21 mouse cellular contexts compared by ENCODE assay signal in the genomic region with DNA sequence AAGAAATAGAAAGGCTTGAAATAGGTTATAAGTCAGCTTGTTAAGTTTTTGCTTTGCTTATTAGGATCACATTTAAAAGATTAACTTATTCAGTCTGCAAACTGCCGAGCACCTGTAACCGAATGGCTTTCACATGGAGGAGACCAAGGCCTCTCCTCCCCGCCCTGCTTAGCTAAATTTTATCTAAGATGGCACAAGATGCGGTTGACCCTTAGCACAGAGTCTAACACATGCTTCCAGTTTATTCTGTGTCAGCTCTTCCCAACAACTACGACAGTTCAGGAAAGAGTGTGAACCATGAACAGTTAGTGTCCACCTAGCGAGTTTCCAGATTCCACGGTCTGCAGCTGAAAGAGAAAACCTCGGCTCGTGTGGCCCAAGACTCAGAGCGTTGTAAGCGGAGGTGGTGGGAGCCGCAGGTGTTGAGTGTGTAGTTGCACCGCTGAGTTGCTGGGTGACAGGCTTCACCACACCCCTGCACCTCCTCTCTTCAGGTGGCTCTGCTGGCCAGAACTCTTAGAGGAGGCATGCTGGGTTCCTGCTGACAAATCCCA. TPM values are rescaled to one million over a fixed set of nuclear protein-coding genes. Genes with fewer than 3 reads are reported as not detected.
A peak's percentile ranks its signal among the peaks of the same experiment; 100 is the strongest.
DNase-seq lines count a peak whose midpoint lies in the region.
"Had no signal": no experiment of that assay in that cellular context is flagged by ENCODE, and none has a peak within 500 bp of the region (broad histone marks: within the 10 kb centered on the region; RNA-seq: fewer than 3 reads in every experiment).

No protein-coding gene starts in this region.

- no peaks in the 10 kb centered on the region for H3K27me3 ChIP-seq in forebrain, embryonic 10.5 days (ENCODE audit: poor library complexity, severe bottlenecking)
- H3K27me3 ChIP-seq: forebrain, embryonic 15.5 days; hindbrain, embryonic 13.5 days; stomach, embryonic 15.5 days had no signal

- 82% methylated on average over 13 of the region's 13 CpGs for WGBS in forebrain, embryonic 10.5 days

- H3K4me3 ChIP-seq in forebrain, embryonic 10.5 days: no peak overlapping the region
- H3K4me3 ChIP-seq: forebrain, embryonic 15.5 days; heart, adult 2 months; heart, embryonic 13.5 days; hindbrain, embryonic 13.5 days; stomach, embryonic 15.5 days had no signal

- no peaks in the 10 kb centered on the region for H3K9me3 ChIP-seq in forebrain, embryonic 10.5 days
- H3K9me3 ChIP-seq: forebrain, embryonic 15.5 days; heart, embryonic 13.5 days; hindbrain, embryonic 13.5 days; stomach, embryonic 15.5 days had no signal

- 0 out of 2 replicates have a peak, but pooled peaks cover 5% of the 10 kb centered on the region for H3K4me1 ChIP-seq in forebrain, embryonic 10.5 days
- H3K4me1 ChIP-seq: hindbrain, embryonic 13.5 days; stomach, embryonic 15.5 days had no signal

- DNase-seq in testis, postnatal 10 days (ENCODE audit: low spot score): peak; percentile 35
- DNase-seq in testis, postnatal 14 days (ENCODE audit: low spot score): no peak
- peak; percentile 93 for DNase-seq in kidney, adult 9 months
- DNase-seq in kidney, postnatal 14 days: peak; percentile 75
- no peak for DNase-seq in lung, postnatal 36 days
- no peak for DNase-seq in adipocyte (ENCODE audit: low spot score)
- no peak for DNase-seq in forebrain, embryonic 10.5 days (ENCODE audit: extremely low spot score, low spot score)
- DNase-seq: adrenal gland, postnatal 14 days; cerebellum, adult 8-10 months; gastrocnemius, postnatal 14 days; heart, adult 2 months; lung, adult 18-20 months; lung, postnatal 10 days had no signal

- H3K27ac ChIP-seq in forebrain, embryonic 10.5 days: no peak overlapping the region
- H3K27ac ChIP-seq: forebrain, embryonic 15.5 days; heart, adult 2 months; heart, embryonic 13.5 days; hindbrain, embryonic 13.5 days; stomach, embryonic 15.5 days had no signal

- no peaks in the 10 kb centered on the region for H3K36me3 ChIP-seq in forebrain, embryonic 10.5 days (replicated peaks)
- H3K36me3 ChIP-seq: forebrain, embryonic 15.5 days; heart, embryonic 13.5 days; hindbrain, embryonic 13.5 days; stomach, embryonic 15.5 days had no signal

RNA-seq across cellular contexts. Expression of a gene that starts 5.4 kb away (rescaled TPM):
- polyA plus RNA-seq in forebrain, embryonic 10.5 days (2016; fragmentation: Nextera tagmentation; extraction: Ambion mirVana): 19.4 and 21.1 TPM in 2 replicates

RNA-seq across cellular contexts. Expression of a gene that starts 22.9 kb away (rescaled TPM):
- polyA plus RNA-seq in forebrain, embryonic 10.5 days (2016; fragmentation: Nextera tagmentation; extraction: Ambion mirVana): 4.8 and 5.1 TPM in 2 replicates

RNA-seq across cellular contexts. Expression of a gene that starts 26.4 kb away (rescaled TPM):
- polyA plus RNA-seq in forebrain, embryonic 10.5 days (2016; fragmentation: Nextera tagmentation; extraction: Ambion mirVana): 116 and 118 TPM in 2 replicates

RNA-seq across cellular contexts. Expression of a gene that starts 39.2 kb away (rescaled TPM):
- polyA plus RNA-seq in forebrain, embryonic 10.5 days (2016; fragmentation: Nextera tagmentation; extraction: Ambion mirVana): 0.36 TPM in 2 replicates
- polyA plus RNA-seq: embryonic facial prominence, embryonic 14.5 days; forebrain, embryonic 15.5 days; heart, adult 2 months; heart, embryonic 13.5 days; hindbrain, embryonic 13.5 days; limb, embryonic 11.5 days; midbrain, embryonic 11.5 days; thymus, postnatal 0 days had no signal

RNA-seq across cellular contexts. Expression of a gene that starts 42.4 kb away (rescaled TPM):
- 18.6 and 19.6 TPM in 2 replicates for polyA plus RNA-seq in forebrain, embryonic 10.5 days (2016; fragmentation: Nextera tagmentation; extraction: Ambion mirVana)

Comparison
In these comparisons a context has a peak if more than half of its experiments do, and no peak if none do; other contexts are left out.
1. DNase-seq: peak in testis, postnatal 10 days (single experiment), kidney, adult 9 months (single experiment) and kidney, postnatal 14 days (single experiment); none in testis, postnatal 14 days (single experiment), lung, postnatal 36 days (single experiment), adipocyte (single experiment) and forebrain, embryonic 10.5 days (single experiment).